Mouse (Mus musculus) liver, embryonic 11.5 days (tissue): ENCODE results near the gene Romo1. TPM values are rescaled to one million over a fixed set of nuclear protein-coding genes. Genes with fewer than 3 reads are reported as not detected.
A peak's percentile ranks its signal among the peaks of the same experiment; 100 is the strongest.
"Not testable (repeated sequence)": the region's sequence is repeated elsewhere in the genome, so short reads cannot be mapped to it uniquely, and the experiment has no call there.

Source experiments
- ATAC-seq: fragments of 200-750 bp; cut with Nextera tagmentation; replicated peaks from 2 replicates; pipeline ENCODE4 v1.8.0; 2017; ENCODE audit warnings: moderate number of reproducible peaks, mild to moderate bottlenecking, moderate TSS enrichment, moderate library complexity; ENCODE audit not compliant: low FRiP score
- DNase-seq: peaks from one replicate; pipeline ENCODE4 v3.0.0-alpha.2; 2017; ENCODE audit warnings: low spot score
- H3K27ac ChIP-seq: fragments of 300-500 bp; sonication (generic); 2 replicates; pipeline ENCODE4 v1.5.1; 2014; ENCODE audit warnings: mild to moderate bottlenecking, low read depth, low read length, control low read depth
- H3K27me3 ChIP-seq: fragments of 300-500 bp; sonication (generic); replicated peaks from 2 replicates; pipeline ENCODE4 v1.6.1; 2014; ENCODE audit warnings: low read length, mixed read lengths; ENCODE audit not compliant: control insufficient read depth, insufficient read depth
- H3K36me3 ChIP-seq: fragments of 300-500 bp; sonication (generic); 2 replicates; pipeline ENCODE4 v1.6.1; 2014; ENCODE audit warnings: mild to moderate bottlenecking, low read length, moderate library complexity, mixed read lengths; ENCODE audit not compliant: control insufficient read depth, insufficient read depth
- H3K4me1 ChIP-seq: fragments of 300-500 bp; sonication (generic); replicated peaks from 2 replicates; pipeline ENCODE4 v1.6.1; 2014; ENCODE audit warnings: low read length, mixed read lengths; ENCODE audit not compliant: control insufficient read depth, insufficient read depth
- H3K4me2 ChIP-seq: fragments of 300-500 bp; sonication (generic); 2 replicates; pipeline ENCODE4 v1.6.1; 2014; ENCODE audit warnings: mild to moderate bottlenecking, control low read depth, moderate library complexity
- H3K4me3 ChIP-seq: fragments of 300-500 bp; sonication (generic); 2 replicates; pipeline ENCODE4 v1.5.1; 2014; ENCODE audit warnings: low read depth, low read length, control low read depth
- H3K9ac ChIP-seq: fragments of 300-500 bp; sonication (generic); 2 replicates; pipeline ENCODE4 v1.6.1; 2014; ENCODE audit warnings: low read depth, low read length, control low read depth
- H3K9me3 ChIP-seq: fragments of 300-500 bp; sonication (generic); 2 replicates; pipeline ENCODE4 v1.6.1; 2016; ENCODE audit warnings: low read length, inconsistent platforms, mixed read lengths; ENCODE audit not compliant: control insufficient read depth
- WGBS: fragments of 180-500 bp; shearing (Covaris S2); extraction: QIAGEN DNeasy Blood & Tissue Kit; methylation state at CpG from one replicate; pipeline ENCODE4 v1.1.7; 2014; 5-methylcytosine and 5-hydroxymethylcytosine counted together
- polyA plus RNA-seq: library from polyadenylated mRNA; unstranded; fragments of >200 nt; fragmentation: Nextera tagmentation; extraction: Ambion mirVana; gene quantifications from 2 replicates; pipeline ENCODE4 v1.2.1, GENCODE M21; 2014

Romo1 gene
- polyA plus RNA-seq, 1 experiment from 2014 or later = 439 TPM

- H3K9me3 ChIP-seq, H3K27ac ChIP-seq, H3K36me3 ChIP-seq, DNase-seq, H3K4me2 ChIP-seq, H3K27me3 ChIP-seq, H3K9ac ChIP-seq, H3K4me1 ChIP-seq, H3K4me3 ChIP-seq, ATAC-seq: not testable (repeated sequence)
- 61% methylated on average over 7 of the region's 7 CpGs for WGBS
Measured at GRCm38 (mm10) chr2:156189241-156189640, 45.4 kb downstream of the Romo1 start.

DNA sequence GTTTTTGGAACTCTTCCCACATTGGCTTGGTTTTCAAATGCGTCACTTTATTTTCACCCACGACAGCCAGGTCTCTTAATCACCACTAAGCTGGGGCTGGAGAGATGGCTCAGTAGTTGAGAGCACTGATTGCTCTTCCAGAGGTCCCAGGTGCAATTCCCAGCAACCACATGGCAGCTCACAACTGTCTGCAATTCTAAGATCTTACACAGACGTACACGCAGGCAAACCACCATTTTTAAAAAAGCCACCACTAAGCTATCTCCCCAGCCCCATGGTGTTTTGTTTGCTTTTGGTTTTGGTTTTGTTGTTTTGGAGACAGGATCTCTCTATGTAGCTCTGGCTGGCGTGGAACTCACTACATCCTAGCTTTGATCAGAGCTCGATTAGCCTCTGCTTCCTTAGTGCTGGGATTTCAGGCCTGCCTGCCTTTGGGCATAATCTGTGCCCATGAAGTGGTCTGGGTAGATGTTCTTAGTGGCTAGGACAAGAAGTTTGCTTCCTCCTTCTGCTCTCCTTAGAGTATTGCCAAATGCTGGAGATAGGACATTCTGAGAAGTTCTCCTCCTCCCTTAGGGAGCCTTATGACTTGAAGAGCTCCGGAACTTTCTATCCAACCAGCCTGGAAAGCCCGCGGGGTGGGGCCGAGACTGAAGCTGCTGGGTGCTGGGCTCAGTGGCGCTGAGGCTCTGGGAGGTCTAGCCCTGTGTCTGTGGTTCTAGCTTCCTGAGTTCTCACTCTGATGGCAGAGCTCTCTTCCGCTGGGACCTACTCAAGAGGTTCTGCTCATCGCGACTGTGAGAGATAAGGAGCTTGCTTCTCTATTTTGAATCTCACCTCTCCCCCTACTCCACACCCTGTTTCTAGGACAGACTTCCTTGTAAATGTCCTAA, 46.4 kb downstream of the Romo1 start:
- peak; percentile 63 for ATAC-seq

GRCm38 (mm10) chr2:156191540-156191939, 47.7 kb downstream of the Romo1 start:
- Histone ChIP-seq H3K9me3 (no peaks in the 10 kb centered on the region), H3K27me3 (no peaks in the 10 kb centered on the region), H3K9ac (no peak overlapping the region), H3K36me3 (no peaks in the 10 kb centered on the region), H3K4me2 (no peak overlapping the region), H3K4me1 (peaks cover 5% of the 10 kb centered on the region), H3K4me3 (no peak overlapping the region), H3K27ac (no peak overlapping the region)
- ATAC-seq = no peak
- WGBS = 94% methylated on average over 2 of the region's 2 CpGs
- DNase-seq = no peak

More for the DNA sequence above, 46.4 kb downstream of the Romo1 start:
- no peaks in the 10 kb centered on the region for H3K27me3 ChIP-seq
- 46% methylated on average over 14 of the region's 14 CpGs for WGBS
- no peaks in the 10 kb centered on the region; the same call in 1 of the 2 replicates for H3K4me1 ChIP-seq
- no peaks in the 10 kb centered on the region for H3K9me3 ChIP-seq
- H3K9ac ChIP-seq = no peak overlapping the region
- no peak overlapping the region for H3K4me3 ChIP-seq
- no peak for DNase-seq
- no peak overlapping the region for H3K27ac ChIP-seq
- no peaks in the 10 kb centered on the region for H3K36me3 ChIP-seq
- H3K4me2 ChIP-seq = peak overlapping the region; percentile 38

DNA sequence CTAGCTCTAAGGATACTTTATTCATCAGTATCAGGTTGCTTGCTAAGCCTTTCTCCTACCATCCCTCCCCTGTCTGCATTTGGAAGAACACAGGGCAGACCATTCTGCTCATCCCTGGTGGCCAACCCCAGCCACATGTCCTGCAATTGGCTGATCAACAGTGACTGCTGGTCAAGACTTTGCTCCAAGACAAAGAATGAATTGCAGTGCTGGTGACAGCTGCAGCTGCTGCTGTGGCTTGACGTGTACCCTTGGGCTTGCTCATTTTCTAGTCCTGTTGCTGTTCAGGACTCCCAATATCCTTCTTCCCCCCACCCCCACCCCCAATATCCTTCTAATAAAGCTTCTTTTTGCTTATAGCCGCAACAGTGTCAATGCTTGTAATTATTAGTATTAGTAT, 48.2 kb downstream of the Romo1 start:
- Histone ChIP-seq H3K36me3 (no peaks in the 10 kb centered on the region), H3K4me3 (no peak overlapping the region), H3K27me3 (no peaks in the 10 kb centered on the region), H3K27ac (no peak overlapping the region), H3K9ac (no peak overlapping the region), H3K9me3 (no peaks in the 10 kb centered on the region), H3K4me1 (peaks cover 5% of the 10 kb centered on the region), H3K4me2 (no peak overlapping the region)
- 80% methylated on average over 2 of the region's 2 CpGs for WGBS
- no peak for ATAC-seq
- DNase-seq = no peak

DNA sequence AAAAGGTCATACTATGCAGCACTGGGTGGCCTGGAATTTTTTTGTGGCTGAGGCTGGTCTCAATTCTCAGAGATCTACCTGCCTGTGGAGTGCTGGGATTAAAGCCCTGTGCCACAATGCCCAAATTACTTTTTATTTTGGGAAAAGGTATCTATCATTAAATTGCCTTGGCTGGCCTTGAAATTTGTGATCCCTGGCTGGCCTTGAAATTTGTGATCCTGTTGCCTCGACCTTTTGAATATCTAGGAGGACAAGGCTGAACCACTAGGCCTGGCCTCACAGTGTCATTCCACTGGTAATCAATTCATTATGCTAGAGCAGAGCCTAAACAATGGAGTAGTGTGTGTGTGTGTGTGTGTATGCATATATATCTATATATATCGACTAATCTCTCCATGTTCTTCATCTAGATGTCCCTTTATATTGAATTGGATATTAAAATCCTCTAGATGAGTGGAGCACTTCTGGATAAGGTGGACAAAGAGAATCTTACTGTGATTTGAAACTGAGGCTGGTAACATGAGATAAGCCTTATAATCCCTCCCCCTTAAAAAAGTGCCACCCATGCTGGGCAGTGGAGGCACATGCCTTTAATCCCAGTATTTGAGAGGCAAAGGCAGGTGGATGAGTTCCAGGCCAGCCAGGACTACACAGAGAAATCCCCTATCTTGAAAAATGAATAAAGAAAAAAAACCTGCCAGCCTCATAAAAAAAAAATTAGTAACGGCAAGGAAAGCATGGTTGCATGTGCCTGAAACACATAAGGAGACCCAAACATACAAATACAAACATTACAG, 49.4 kb downstream of the Romo1 start:
- Histone ChIP-seq H3K9ac (no peak overlapping the region), H3K9me3 (no peaks in the 10 kb centered on the region), H3K4me1 (peaks cover 13% of the 10 kb centered on the region), H3K4me3 (no peak overlapping the region), H3K27me3 (no peaks in the 10 kb centered on the region), H3K4me2 (no peak overlapping the region), H3K36me3 (no peaks in the 10 kb centered on the region), H3K27ac (no peak overlapping the region)
- ATAC-seq = no peak
- DNase-seq = no peak
- WGBS = 82% methylated on average over 3 of the region's 3 CpGs

GRCm38 (mm10) chr2:156194571-156194970, 50.7 kb downstream of the Romo1 start:
- ATAC-seq (no peak), DNase-seq (no peak)
- Histone ChIP-seq H3K4me2 (no peak overlapping the region), H3K27ac (peak overlapping the region; percentile 11; the same call in 1 of the 2 replicates), H3K4me1 (peaks cover 18% of the 10 kb centered on the region), H3K36me3 (no peaks in the 10 kb centered on the region), H3K9me3 (no peaks in the 10 kb centered on the region), H3K4me3 (no peak overlapping the region), H3K27me3 (no peaks in the 10 kb centered on the region), H3K9ac (no peak overlapping the region)

Other genes starting within 250 kb of the Romo1 start
- 76.1 and 83.4 TPM in 2 replicates for gene Uqcc1, start 213.7 kb upstream of the Romo1 start, polyA plus RNA-seq
- gene Gm15557, start 203.3 kb upstream of the Romo1 start, polyA plus RNA-seq = not detected in 2 replicates
- gene Gdf5, start 198.7 kb upstream of the Romo1 start, polyA plus RNA-seq = 0.19 and 0.30 TPM in 2 replicates
- gene Cep250, start 187.6 kb upstream of the Romo1 start, polyA plus RNA-seq = 20.9 and 23.3 TPM in 2 replicates
- gene 6430550D23Rik, start 136.1 kb upstream of the Romo1 start, polyA plus RNA-seq = 1.6 and 2.8 TPM in 2 replicates
- 146 and 166 TPM in 2 replicates for gene Ergic3, start 136.0 kb upstream of the Romo1 start, polyA plus RNA-seq
- gene Fer1l4, start 91.1 kb upstream of the Romo1 start, polyA plus RNA-seq = not detected in 2 replicates
- 4.1 and 4.7 TPM in 2 replicates for gene Spag4, start 78.9 kb upstream of the Romo1 start, polyA plus RNA-seq
- gene Cpne1, start 32.1 kb upstream of the Romo1 start, polyA plus RNA-seq = 55.8 and 62.5 TPM in 2 replicates
- 20.0 and 31.5 TPM in 2 replicates for gene Rbm12, start 32.1 kb upstream of the Romo1 start, polyA plus RNA-seq
- 10.8 and 12.1 TPM in 2 replicates for gene Gm28036, start 16.9 kb upstream of the Romo1 start, polyA plus RNA-seq
- 87.5 and 91.4 TPM in 2 replicates for gene Nfs1, start 147 bp downstream of the Romo1 start, polyA plus RNA-seq
- 485 and 514 TPM in 2 replicates for gene Rbm39, start 36.2 kb downstream of the Romo1 start, polyA plus RNA-seq
- 33.8 and 42.9 TPM in 2 replicates for gene Phf20, start 52.4 kb downstream of the Romo1 start, polyA plus RNA-seq
- 2.6 and 2.9 TPM in 2 replicates for gene Cnbd2, start 168.3 kb downstream of the Romo1 start, polyA plus RNA-seq
- gene Scand1, start 168.7 kb downstream of the Romo1 start, polyA plus RNA-seq = 58.9 and 63.6 TPM in 2 replicates